Comparison of ENCODE assay signal across 44 mouse cellular contexts in the genomic region with DNA sequence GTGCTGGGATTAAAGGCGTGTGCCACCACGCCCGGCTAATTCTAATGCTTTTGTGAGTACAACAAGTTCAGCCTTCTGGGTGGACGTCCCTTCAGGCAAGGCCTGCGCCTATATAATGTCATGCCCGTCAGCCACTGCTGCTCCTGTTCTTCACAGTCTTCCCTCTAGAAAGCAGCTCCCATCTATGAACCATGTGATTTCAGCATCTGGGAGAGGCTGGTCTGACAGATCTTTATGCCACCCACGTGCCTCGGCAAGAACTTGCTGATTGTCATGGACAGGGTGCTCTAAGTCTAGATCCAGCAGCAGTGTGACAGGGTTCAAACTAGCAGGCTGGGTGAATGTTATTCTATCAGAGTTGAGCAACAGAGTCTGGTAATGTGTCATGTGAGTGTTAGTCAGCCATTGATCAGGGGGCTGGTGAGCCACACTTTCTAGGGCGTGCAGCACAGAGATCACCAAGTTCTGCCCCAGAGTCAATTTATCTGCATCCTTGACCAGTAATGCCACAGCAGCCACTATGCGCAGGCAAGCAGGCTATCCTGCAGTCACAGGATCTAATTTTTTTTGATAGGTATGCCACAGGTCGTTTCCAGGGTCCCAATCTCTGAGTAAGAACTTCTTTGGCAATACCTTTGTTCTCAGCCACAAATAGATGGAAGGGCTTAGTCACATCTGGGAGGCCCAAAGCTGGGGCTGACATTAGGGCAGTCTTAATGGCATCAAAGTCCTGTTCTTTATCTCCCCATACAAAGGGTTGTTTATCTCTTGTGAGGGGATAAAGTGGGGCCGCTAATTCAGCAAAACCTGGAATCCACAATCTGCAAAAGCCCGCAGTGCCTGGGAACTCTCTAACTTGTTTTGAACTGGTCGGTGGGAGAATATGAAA. TPM values are rescaled to one million over a fixed set of nuclear protein-coding genes. Genes with fewer than 3 reads are reported as not detected.
DNase-seq lines count a peak whose midpoint lies in the region; ATAC-seq and TF ChIP-seq lines count a peak whose summit lies in the region.
"Had no signal": no experiment of that assay in that cellular context is flagged by ENCODE, and none has a peak within 500 bp of the region (broad histone marks: within the 10 kb centered on the region; RNA-seq: fewer than 3 reads in every experiment).

No protein-coding gene starts in this region.

- no peak for TF ChIP-seq EP300 in liver, postnatal 0 days (IDR thresholded peaks at IDR 0.05; ENCODE audit: low read depth)

- H3K27ac ChIP-seq in liver, postnatal 0 days (ENCODE audit: low read depth): no peak overlapping the region
- H3K27ac ChIP-seq in intestine, embryonic 16.5 days (ENCODE audit: low read length): peak overlapping the region; percentile 69
- H3K27ac ChIP-seq in forebrain, embryonic 12.5 days: no peak overlapping the region
- H3K27ac ChIP-seq: embryonic facial prominence, embryonic 10.5 days; embryonic facial prominence, embryonic 15.5 days; gastrocnemius, adult 2 months; heart, adult 2 months; liver, embryonic 14.5 days; lung, embryonic 15.5 days; midbrain, embryonic 10.5 days had no signal

- TF ChIP-seq CTCF in liver, postnatal 0 days (IDR thresholded peaks at IDR 0.05; ENCODE audit: low read depth): no peak

- no peaks in the 10 kb centered on the region for H3K9me3 ChIP-seq in liver, postnatal 0 days (ENCODE audit: low read length)
- H3K9me3 ChIP-seq in intestine, embryonic 16.5 days (ENCODE audit: control insufficient read depth, low read length): 0 out of 2 replicates have a peak, but pooled peaks cover 5% of the 10 kb centered on the region
- no peaks in the 10 kb centered on the region for H3K9me3 ChIP-seq in forebrain, embryonic 12.5 days
- H3K9me3 ChIP-seq: embryonic facial prominence, embryonic 10.5 days; embryonic facial prominence, embryonic 15.5 days; lung, embryonic 15.5 days; midbrain, embryonic 10.5 days had no signal

- no peaks in the 10 kb centered on the region for H3K4me1 ChIP-seq in liver, postnatal 0 days (ENCODE audit: insufficient read depth)
- no peaks in the 10 kb centered on the region for H3K4me1 ChIP-seq in intestine, embryonic 16.5 days (ENCODE audit: control insufficient read depth, insufficient read depth, low read length)
- H3K4me1 ChIP-seq in forebrain, embryonic 12.5 days: no peaks in the 10 kb centered on the region
- H3K4me1 ChIP-seq: embryonic facial prominence, embryonic 10.5 days; embryonic facial prominence, embryonic 15.5 days; lung, embryonic 15.5 days had no signal

- no peak overlapping the region for H3K4me3 ChIP-seq in liver, postnatal 0 days (ENCODE audit: low read depth, low read length)
- no peak overlapping the region for H3K4me3 ChIP-seq in intestine, embryonic 16.5 days (ENCODE audit: low read length)
- H3K4me3 ChIP-seq in forebrain, embryonic 12.5 days (replicated peaks): no peak overlapping the region
- H3K4me3 ChIP-seq: embryonic facial prominence, embryonic 10.5 days; embryonic facial prominence, embryonic 15.5 days; gastrocnemius, adult 2 months; heart, adult 2 months; lung, embryonic 15.5 days; midbrain, embryonic 10.5 days had no signal

- H3K36me3 ChIP-seq in liver, postnatal 0 days (replicated peaks; ENCODE audit: insufficient read depth, low read length): no peaks in the 10 kb centered on the region
- no peaks in the 10 kb centered on the region for H3K36me3 ChIP-seq in intestine, embryonic 16.5 days (ENCODE audit: control insufficient read depth, insufficient read depth, low read length)
- no peaks in the 10 kb centered on the region for H3K36me3 ChIP-seq in forebrain, embryonic 12.5 days (replicated peaks)
- H3K36me3 ChIP-seq: embryonic facial prominence, embryonic 10.5 days; embryonic facial prominence, embryonic 15.5 days; lung, embryonic 15.5 days; midbrain, embryonic 10.5 days had no signal

- WGBS in liver, postnatal 0 days (ENCODE audit: insufficient replicate concordance): 72% methylated on average over 14 of the region's 14 CpGs
- 65% methylated on average over 14 of the region's 14 CpGs for WGBS in intestine, embryonic 16.5 days
- 71% methylated on average over 14 of the region's 14 CpGs for WGBS in forebrain, embryonic 12.5 days

- no peaks in the 10 kb centered on the region for H3K27me3 ChIP-seq in liver, postnatal 0 days (ENCODE audit: insufficient read depth, low read length)
- no peaks in the 10 kb centered on the region for H3K27me3 ChIP-seq in intestine, embryonic 16.5 days (replicated peaks; ENCODE audit: control insufficient read depth, insufficient read depth, low read length)
- H3K27me3 ChIP-seq in forebrain, embryonic 12.5 days: no peaks in the 10 kb centered on the region
- H3K27me3 ChIP-seq: CH12.LX; embryonic facial prominence, embryonic 15.5 days; lung, embryonic 15.5 days; Patski had no signal

- DNase-seq in liver, postnatal 0 days: no peak
- DNase-seq in liver: no peak
- peak; percentile 53 for DNase-seq in NIH3T3 (ENCODE audit: low read depth)
- no peak for DNase-seq in embryo, embryonic 10 days (ENCODE audit: low spot score)
- DNase-seq in layer of hippocampus, postnatal 14 days (ENCODE audit: low spot score in 2 of 2): no peak
- DNase-seq: adrenal gland, postnatal 25 days; B cell, adult 2 months; cerebellum, adult 18-20 months; cerebellum, postnatal 10 days; gastrocnemius, adult 2 months; gastrocnemius, postnatal 36 days; heart, adult 2 months; heart, postnatal 14 days; kidney, adult 11 months; kidney, postnatal 25 days; right cerebral cortex, postnatal 25 days; thymus, postnatal 4 days had no signal

- no peak overlapping the region for H3K4me2 ChIP-seq in liver, postnatal 0 days (ENCODE audit: low read depth, low read length)
- no peak overlapping the region for H3K4me2 ChIP-seq in intestine, embryonic 16.5 days (ENCODE audit: low read depth, low read length)
- no peak overlapping the region for H3K4me2 ChIP-seq in forebrain, embryonic 12.5 days
- H3K4me2 ChIP-seq: embryonic facial prominence, embryonic 15.5 days; lung, embryonic 15.5 days had no signal

- peak; percentile 88 for ATAC-seq in liver, postnatal 0 days
- peak; percentile 96 for ATAC-seq in intestine, embryonic 16.5 days
- no peak for ATAC-seq in forebrain, embryonic 12.5 days (ENCODE audit: low FRiP score)
- ATAC-seq: forebrain, embryonic 14.5 days; hindbrain, embryonic 16.5 days; midbrain, embryonic 16.5 days had no signal

- H3K9ac ChIP-seq in liver, postnatal 0 days (replicated peaks): no peak overlapping the region
- no peak overlapping the region for H3K9ac ChIP-seq in intestine, embryonic 16.5 days (ENCODE audit: low read depth, low read length)
- no peak overlapping the region for H3K9ac ChIP-seq in forebrain, embryonic 12.5 days
- H3K9ac ChIP-seq: embryonic facial prominence, embryonic 15.5 days; liver, embryonic 14.5 days; lung, embryonic 15.5 days had no signal

RNA-seq across cellular contexts. Expression of a gene that starts 6.3 kb away (rescaled TPM):
- polyA plus RNA-seq in liver, postnatal 0 days (2015; fragmentation: Nextera tagmentation; extraction: Ambion mirVana): not detected in 2 replicates
- polyA plus RNA-seq in intestine, embryonic 16.5 days (2015; fragmentation: Nextera tagmentation; extraction: Ambion mirVana): not detected in 2 replicates
- total RNA-seq in layer of hippocampus, postnatal 14 days (2021): not detected
- not detected in 2 replicates for polyA plus RNA-seq in forebrain, embryonic 12.5 days (2016; fragmentation: Nextera tagmentation; extraction: Ambion mirVana)
- total RNA-seq: adrenal gland, postnatal 25 days; CH12.LX; common myeloid progenitor, adult 5-6 weeks; ES-E14; gastrocnemius, adult 2 months; gastrocnemius, postnatal 36 days; heart, adult 2 months; heart, postnatal 14 days; layer of hippocampus, adult 18-20 months; layer of hippocampus, postnatal 25 days; left cerebral cortex, adult 8-10 months; left cerebral cortex, postnatal 36 days; megakaryocyte progenitor cell, adult 5-6 weeks; neutrophil, adult 5-6 weeks had no signal
- polyA plus RNA-seq: embryonic facial prominence, embryonic 10.5 days; embryonic facial prominence, embryonic 15.5 days; forebrain, embryonic 14.5 days; frontal cortex, adult 2 months; heart, adult 2 months; heart, embryonic 14.5 days; hindbrain, embryonic 11.5 days; hindbrain, embryonic 16.5 days; kidney, embryonic 14.5 days; limb, embryonic 14.5 days; liver, embryonic 14.5 days; lung, embryonic 15.5 days; midbrain, embryonic 10.5 days; midbrain, embryonic 16.5 days; neural tube, embryonic 11.5 days; Patski; thymus, postnatal 0 days had no signal

RNA-seq across cellular contexts. Expression of a gene that starts 15.0 kb away (rescaled TPM):
- polyA plus RNA-seq in liver, postnatal 0 days (2015; fragmentation: Nextera tagmentation; extraction: Ambion mirVana): not detected in 2 replicates
- polyA plus RNA-seq in intestine, embryonic 16.5 days (2015; fragmentation: Nextera tagmentation; extraction: Ambion mirVana): not detected in 2 replicates
- not detected for total RNA-seq in layer of hippocampus, postnatal 14 days (2021)
- polyA plus RNA-seq in forebrain, embryonic 12.5 days (2016; fragmentation: Nextera tagmentation; extraction: Ambion mirVana): not detected in 2 replicates
- total RNA-seq: adrenal gland, postnatal 25 days; CH12.LX; common myeloid progenitor, adult 5-6 weeks; ES-E14; gastrocnemius, adult 2 months; gastrocnemius, postnatal 36 days; heart, adult 2 months; heart, postnatal 14 days; layer of hippocampus, adult 18-20 months; layer of hippocampus, postnatal 25 days; left cerebral cortex, adult 8-10 months; left cerebral cortex, postnatal 36 days; megakaryocyte progenitor cell, adult 5-6 weeks had no signal
- polyA plus RNA-seq: embryonic facial prominence, embryonic 10.5 days; embryonic facial prominence, embryonic 15.5 days; forebrain, embryonic 14.5 days; frontal cortex, adult 2 months; heart, adult 2 months; heart, embryonic 14.5 days; hindbrain, embryonic 11.5 days; hindbrain, embryonic 16.5 days; kidney, embryonic 14.5 days; limb, embryonic 14.5 days; liver, embryonic 14.5 days; lung, embryonic 15.5 days; midbrain, embryonic 10.5 days; midbrain, embryonic 16.5 days; neural tube, embryonic 11.5 days; Patski; thymus, postnatal 0 days had no signal

RNA-seq across cellular contexts. Expression of a gene that starts 35.4 kb away (rescaled TPM):
- polyA plus RNA-seq in liver, postnatal 0 days (2015; fragmentation: Nextera tagmentation; extraction: Ambion mirVana): not detected in 2 replicates
- polyA plus RNA-seq in intestine, embryonic 16.5 days (2015; fragmentation: Nextera tagmentation; extraction: Ambion mirVana): not detected in 2 replicates
- total RNA-seq in layer of hippocampus, postnatal 14 days (2021): not detected
- not detected in 2 replicates for polyA plus RNA-seq in forebrain, embryonic 12.5 days (2016; fragmentation: Nextera tagmentation; extraction: Ambion mirVana)
- total RNA-seq: adrenal gland, postnatal 25 days; CH12.LX; common myeloid progenitor, adult 5-6 weeks; ES-E14; gastrocnemius, adult 2 months; gastrocnemius, postnatal 36 days; heart, adult 2 months; heart, postnatal 14 days; layer of hippocampus, adult 18-20 months; layer of hippocampus, postnatal 25 days; left cerebral cortex, adult 8-10 months; left cerebral cortex, postnatal 36 days; megakaryocyte progenitor cell, adult 5-6 weeks; neutrophil, adult 5-6 weeks had no signal
- polyA plus RNA-seq: embryonic facial prominence, embryonic 10.5 days; embryonic facial prominence, embryonic 15.5 days; forebrain, embryonic 14.5 days; frontal cortex, adult 2 months; heart, adult 2 months; heart, embryonic 14.5 days; hindbrain, embryonic 11.5 days; hindbrain, embryonic 16.5 days; kidney, embryonic 14.5 days; liver, embryonic 14.5 days; lung, embryonic 15.5 days; midbrain, embryonic 10.5 days; midbrain, embryonic 16.5 days; neural tube, embryonic 11.5 days; Patski; thymus, postnatal 0 days had no signal

RNA-seq across cellular contexts. Expression of a gene that starts 43.5 kb away (rescaled TPM):
- polyA plus RNA-seq in liver, postnatal 0 days (2015; fragmentation: Nextera tagmentation; extraction: Ambion mirVana): 29.9 and 33.3 TPM in 2 replicates
- 23.2 and 28.6 TPM in 2 replicates for polyA plus RNA-seq in intestine, embryonic 16.5 days (2015; fragmentation: Nextera tagmentation; extraction: Ambion mirVana)
- not detected for total RNA-seq in layer of hippocampus, postnatal 14 days (2021)
- not detected in 2 replicates for polyA plus RNA-seq in forebrain, embryonic 12.5 days (2016; fragmentation: Nextera tagmentation; extraction: Ambion mirVana)
- total RNA-seq: adrenal gland, postnatal 25 days; CH12.LX; common myeloid progenitor, adult 5-6 weeks; gastrocnemius, adult 2 months; heart, adult 2 months; heart, postnatal 14 days; layer of hippocampus, adult 18-20 months; layer of hippocampus, postnatal 25 days; left cerebral cortex, adult 8-10 months; left cerebral cortex, postnatal 36 days; megakaryocyte progenitor cell, adult 5-6 weeks; neutrophil, adult 5-6 weeks had no signal
- polyA plus RNA-seq: embryonic facial prominence, embryonic 10.5 days; forebrain, embryonic 14.5 days; frontal cortex, adult 2 months; heart, embryonic 14.5 days; hindbrain, embryonic 11.5 days; hindbrain, embryonic 16.5 days; liver, embryonic 14.5 days; lung, embryonic 15.5 days; midbrain, embryonic 10.5 days; midbrain, embryonic 16.5 days; neural tube, embryonic 11.5 days had no signal

RNA-seq across cellular contexts. Expression of a gene that starts 45.5 kb away (rescaled TPM):
- not detected in 2 replicates for polyA plus RNA-seq in liver, postnatal 0 days (2015; fragmentation: Nextera tagmentation; extraction: Ambion mirVana)
- not detected in 2 replicates for polyA plus RNA-seq in intestine, embryonic 16.5 days (2015; fragmentation: Nextera tagmentation; extraction: Ambion mirVana)
- total RNA-seq in layer of hippocampus, postnatal 14 days (2021): not detected
- polyA plus RNA-seq in forebrain, embryonic 12.5 days (2016; fragmentation: Nextera tagmentation; extraction: Ambion mirVana): not detected in 2 replicates
- total RNA-seq: adrenal gland, postnatal 25 days; CH12.LX; common myeloid progenitor, adult 5-6 weeks; ES-E14; gastrocnemius, adult 2 months; gastrocnemius, postnatal 36 days; heart, adult 2 months; heart, postnatal 14 days; layer of hippocampus, adult 18-20 months; layer of hippocampus, postnatal 25 days; left cerebral cortex, adult 8-10 months; left cerebral cortex, postnatal 36 days; megakaryocyte progenitor cell, adult 5-6 weeks; neutrophil, adult 5-6 weeks had no signal
- polyA plus RNA-seq: embryonic facial prominence, embryonic 10.5 days; embryonic facial prominence, embryonic 15.5 days; forebrain, embryonic 14.5 days; frontal cortex, adult 2 months; heart, adult 2 months; heart, embryonic 14.5 days; hindbrain, embryonic 11.5 days; hindbrain, embryonic 16.5 days; kidney, embryonic 14.5 days; limb, embryonic 14.5 days; liver, embryonic 14.5 days; lung, embryonic 15.5 days; midbrain, embryonic 10.5 days; midbrain, embryonic 16.5 days; neural tube, embryonic 11.5 days; Patski; thymus, postnatal 0 days had no signal
